Mouse (Mus musculus): Measurements from ENCODE around the gene Cys1. TPM values are rescaled to one million over a fixed set of nuclear protein-coding genes. Genes with fewer than 3 reads are reported as not detected.
"Not testable (repeated sequence)": the region's sequence is repeated elsewhere in the genome, so short reads cannot be mapped to it uniquely, and the experiment has no call there.

Cys1 gene
- total RNA-seq (2021): 10 to 100 TPM; 10.3 to 12.5 TPM
- long read RNA-seq, transcript Cys1-203 (3 exons, 1,732 nt): major isoform, 9 of 24 reads
- long read RNA-seq, transcript Cys1-207 (5 exons, 1,757 nt): minor isoform, 6 of 24 reads
- long read RNA-seq, partial matches to known transcripts: 2 of 24 reads
- long read RNA-seq, other reads (novel, unspliced or antisense): 6 of 24 reads

GRCm38 (mm10) chr12:24681286-24682023 is at the start of gene Cys1:
Gene Cys1, minus strand, starts transcription at chr12:24681813.
- DNase-seq (ENCODE audit: low spot score in 2 of 2): no peak

DNA sequence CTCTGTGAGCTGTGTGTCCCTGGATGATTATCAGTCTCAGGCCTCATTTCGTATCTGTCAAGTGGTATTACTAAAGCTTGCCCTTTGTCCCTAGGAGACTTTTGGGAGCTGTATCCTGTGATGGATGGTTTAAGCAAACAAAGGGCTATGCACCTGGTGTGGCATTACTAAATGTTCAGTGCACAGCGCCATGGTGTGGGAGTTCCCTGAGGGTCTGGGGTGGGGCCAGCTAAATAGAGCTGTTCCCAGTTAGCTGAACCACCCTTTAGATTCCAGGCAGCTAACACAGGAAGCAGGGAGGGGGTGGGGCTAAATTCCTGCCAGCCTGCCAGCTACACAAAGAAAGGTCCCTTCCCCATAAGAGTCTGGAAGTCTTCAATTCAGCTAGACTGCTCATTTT is 42.8 kb upstream of the Cys1 start:
- DNase-seq (ENCODE audit: low spot score in 2 of 2): no peak

DNA sequence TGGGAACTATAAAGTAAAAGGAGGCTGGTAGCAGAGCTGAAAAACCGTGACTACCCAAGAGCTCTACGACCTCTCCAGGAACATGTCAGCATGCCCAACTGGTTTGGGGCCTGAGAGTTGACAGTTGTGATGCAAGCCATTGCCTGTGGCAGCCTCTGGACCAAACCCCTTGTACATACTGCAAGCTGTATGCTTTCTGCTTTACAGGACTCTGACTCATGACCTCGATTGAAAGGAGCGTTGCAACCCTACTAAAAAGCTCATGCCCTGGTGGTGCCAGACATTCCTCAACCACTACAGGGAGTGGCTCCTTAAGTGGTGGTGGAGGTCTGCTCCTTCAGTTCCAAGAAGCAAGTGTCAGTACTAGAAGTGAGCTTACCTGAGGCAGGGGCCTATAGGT is 42.2 kb upstream of the Cys1 start:
- no peak for DNase-seq (ENCODE audit: low spot score in 2 of 2)

- DNase-seq (ENCODE audit: low spot score in 2 of 2): no peak
Observed at GRCm38 (mm10) chr12:24723434-24723833, 41.8 kb upstream of the Cys1 start.

DNA sequence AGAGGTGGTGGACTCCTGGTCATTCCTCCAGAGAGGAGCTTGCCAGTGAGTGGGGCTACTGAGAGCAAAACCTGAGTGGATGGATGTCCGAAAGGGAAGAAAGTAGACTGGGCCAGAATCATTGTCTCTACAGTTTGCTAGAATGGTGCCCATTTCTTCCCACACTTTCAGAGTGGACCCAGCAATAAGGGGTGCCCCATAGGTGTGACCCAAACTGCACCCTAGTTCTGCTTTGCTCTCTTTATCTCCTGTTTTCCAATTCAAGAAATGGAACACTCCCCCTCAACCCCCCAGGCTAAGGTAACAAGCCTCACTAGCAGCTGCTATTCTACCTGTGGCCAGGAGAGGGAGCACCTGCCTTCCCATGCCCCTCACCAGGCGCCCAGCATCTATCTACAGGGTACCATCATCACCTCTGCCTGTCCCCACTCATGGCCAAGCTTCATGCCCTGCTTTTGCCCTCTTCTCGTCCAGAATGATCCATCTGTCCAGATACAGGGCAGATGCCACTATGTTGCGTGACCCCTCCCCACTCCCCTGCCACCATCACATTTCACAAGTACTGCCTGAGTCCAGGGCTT is 35.2 kb upstream of the Cys1 start:
- peak; percentile 61 to 74 for DNase-seq (ENCODE audit: low spot score in 2 of 2)

GRCm38 (mm10) chr12:24715268-24715896 is 33.8 kb upstream of the Cys1 start:
- no peak for DNase-seq (ENCODE audit: low spot score in 2 of 2)

- DNase-seq (ENCODE audit: low spot score in 2 of 2): no peak
Observed at GRCm38 (mm10) chr12:24714579-24715255, 33.1 kb upstream of the Cys1 start.

- no peak for DNase-seq (ENCODE audit: low spot score in 2 of 2)
Observed at GRCm38 (mm10) chr12:24712396-24712795, 30.8 kb upstream of the Cys1 start.

DNA sequence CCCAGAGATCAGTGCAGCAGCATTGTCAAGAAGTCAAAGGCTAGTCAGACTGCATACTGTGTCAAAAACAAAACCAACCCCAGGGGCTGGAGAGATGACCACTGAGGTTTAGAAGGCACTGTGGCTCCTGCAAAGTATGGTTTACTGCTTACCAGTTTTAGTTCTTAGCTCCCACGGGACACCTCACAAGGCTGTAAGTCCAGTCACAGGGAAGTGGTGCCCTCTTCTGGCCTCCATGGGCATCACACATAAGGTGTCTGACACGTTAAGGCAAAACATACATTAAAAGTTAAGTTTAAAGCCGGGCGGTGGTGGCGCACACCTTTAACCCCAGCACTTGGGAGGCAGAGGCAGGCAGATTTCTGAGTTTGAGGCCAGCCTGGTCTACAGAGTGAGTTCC is 29.1 kb upstream of the Cys1 start:
- peak in 1 of 2 experiments; percentile 43 for DNase-seq (ENCODE audit: low spot score in 2 of 2)

DNA sequence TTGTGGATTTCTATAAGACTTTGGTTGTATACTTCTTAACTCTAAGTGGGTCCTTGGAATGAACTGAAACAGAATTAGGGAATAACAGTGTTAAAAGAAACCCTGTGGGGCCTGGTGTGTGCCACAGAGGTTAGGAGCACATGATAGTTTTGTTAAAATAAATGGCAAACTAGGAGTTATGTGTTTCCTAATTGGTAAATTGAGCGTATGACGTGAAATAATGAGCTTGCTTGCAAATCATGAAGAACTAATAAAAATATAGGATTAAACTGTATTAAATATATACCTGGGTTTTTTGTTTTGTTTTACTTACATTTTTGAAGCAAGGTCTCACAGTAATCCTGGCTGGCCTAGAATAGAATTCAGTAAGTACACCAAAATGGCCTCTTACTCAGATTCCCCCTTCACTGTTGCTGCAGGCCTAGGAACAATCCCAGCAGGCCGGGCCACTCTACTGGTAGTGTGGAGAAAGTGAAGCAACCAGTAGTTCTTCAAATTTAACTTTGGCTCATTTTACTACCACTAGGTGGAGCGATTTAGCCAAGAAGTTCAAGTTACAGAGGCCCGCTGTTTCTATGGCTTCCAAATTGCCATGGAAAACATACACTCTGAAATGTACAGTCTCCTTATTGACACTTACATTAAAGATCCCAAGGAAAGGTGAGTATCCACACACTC is 28.4 kb upstream of the Cys1 start:
- DNase-seq (ENCODE audit: low spot score in 2 of 2): peak; percentile 35 to 41

GRCm38 (mm10) chr12:24709409-24709808 is 27.8 kb upstream of the Cys1 start:
- DNase-seq (ENCODE audit: low spot score in 2 of 2): no peak

DNA sequence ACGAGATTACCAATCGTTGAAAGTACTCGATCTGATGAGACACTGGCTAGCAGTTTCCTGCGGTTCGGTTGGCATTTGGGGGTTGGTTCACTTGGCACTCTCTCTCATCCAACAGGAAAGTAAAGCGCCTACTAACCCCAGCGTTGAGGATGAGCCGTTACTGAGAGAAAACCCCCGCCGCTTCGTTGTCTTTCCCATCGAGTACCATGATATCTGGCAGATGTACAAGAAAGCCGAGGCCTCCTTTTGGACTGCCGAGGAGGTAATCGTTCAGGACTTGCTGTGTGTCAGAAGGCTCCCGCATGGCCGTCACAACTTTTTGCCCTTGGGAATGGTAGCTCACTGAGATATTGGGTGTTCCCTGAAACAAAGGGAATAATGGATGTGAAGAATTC is 27.2 kb upstream of the Cys1 start:
- no peak for DNase-seq (ENCODE audit: low spot score in 2 of 2)

DNA sequence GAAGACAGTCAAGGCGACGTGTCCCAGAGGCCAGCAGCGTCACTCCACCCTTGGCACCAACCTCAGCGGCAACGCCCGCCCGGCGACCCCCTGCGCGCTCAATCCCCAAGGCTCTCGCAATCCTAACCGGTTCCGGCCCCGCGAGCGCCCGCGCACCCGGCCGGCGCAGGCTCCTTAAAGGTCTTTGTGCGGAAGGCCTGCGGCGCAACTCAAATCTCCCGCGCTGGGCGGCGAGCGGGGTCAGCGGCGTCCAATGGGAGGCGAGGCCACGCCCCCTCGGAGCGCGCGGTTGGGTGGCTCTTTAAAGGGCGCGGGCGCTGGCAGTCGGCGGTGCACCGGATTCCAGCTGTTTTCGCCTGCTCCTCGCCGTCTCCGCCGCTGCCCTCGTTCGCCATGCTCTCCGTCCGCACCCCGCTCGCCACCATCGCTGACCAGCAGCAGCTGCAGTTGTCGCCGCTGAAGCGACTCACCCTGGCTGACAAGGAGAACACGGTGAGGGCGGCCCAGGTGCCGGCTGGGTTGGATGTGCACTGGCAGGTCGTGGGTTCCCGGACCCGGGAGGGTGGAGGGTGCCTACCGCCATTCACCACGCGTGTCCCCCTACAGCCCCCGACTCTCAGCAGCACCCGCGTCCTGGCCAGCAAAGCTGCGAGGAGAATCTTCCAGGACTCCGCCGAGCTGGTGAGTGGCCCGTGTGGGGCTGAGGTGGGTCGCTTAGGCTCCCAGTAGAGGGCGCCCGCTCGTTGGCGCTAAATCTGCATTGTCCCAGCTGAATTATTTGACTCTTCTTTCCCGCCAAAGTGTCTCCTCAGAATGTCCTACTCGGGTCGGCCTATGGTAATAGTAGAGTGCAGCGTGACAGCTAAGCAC is 26.6 kb upstream of the Cys1 start, which contains the start of gene Rrm2:
Rrm2 (plus strand) TSS at position 288 of the 870 bp plus-strand sequence.
- DNase-seq (ENCODE audit: low spot score in 2 of 2): peak; percentile 91 to 96

DNA sequence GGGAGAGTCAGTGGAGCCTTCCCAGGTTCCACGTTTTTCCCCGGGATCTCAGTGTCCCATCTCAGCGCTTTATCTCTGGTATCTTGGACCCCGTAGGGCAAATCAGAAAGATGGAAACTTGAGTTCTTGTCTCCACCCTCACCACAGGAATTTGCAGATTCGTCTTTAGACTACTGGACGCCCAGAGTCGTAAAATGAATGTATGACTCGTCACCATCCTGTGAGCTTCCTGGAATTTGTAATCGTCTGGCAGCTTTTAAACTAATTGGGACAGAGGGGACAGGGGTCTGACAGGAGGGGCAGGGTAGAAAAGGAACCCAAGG is 25.8 kb upstream of the Cys1 start:
- no peak for DNase-seq (ENCODE audit: low spot score in 2 of 2)

DNA sequence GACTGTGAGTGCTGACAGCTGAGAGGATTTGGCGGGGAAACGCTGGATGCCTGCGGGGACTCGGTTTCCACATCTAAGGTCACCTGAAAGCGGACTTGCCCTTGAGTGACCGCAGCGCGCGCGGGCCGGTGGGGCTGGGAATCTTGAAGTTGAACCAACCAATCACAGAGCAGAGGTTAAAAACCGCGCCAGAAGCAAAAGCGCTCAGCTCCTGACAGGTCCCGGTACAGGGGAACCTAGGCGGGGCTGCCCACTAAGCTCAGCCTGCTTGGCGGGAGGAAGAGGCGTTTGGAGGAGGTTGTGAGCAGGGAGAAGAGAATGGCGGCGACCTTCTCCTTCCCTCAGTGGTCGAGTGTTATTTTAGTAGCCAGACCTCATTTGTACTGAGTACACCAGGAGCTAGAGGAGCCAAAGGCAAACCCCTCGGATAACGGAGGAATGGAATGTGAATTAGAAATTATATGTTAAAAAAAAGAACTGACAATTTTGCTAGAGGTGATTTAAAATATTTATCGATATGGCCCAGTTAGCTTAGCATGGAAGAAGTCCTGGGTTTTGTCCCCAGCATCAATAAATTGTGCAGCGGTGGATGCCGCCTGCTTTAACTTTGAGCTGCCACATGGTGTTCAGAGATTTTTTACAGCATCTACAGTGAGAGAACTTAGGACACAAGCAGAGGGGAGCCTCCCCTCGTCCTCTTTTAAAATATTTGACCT is 25.3 kb upstream of the Cys1 start:
- DNase-seq (ENCODE audit: low spot score in 2 of 2): no peak

GRCm38 (mm10) chr12:24705502-24706263 is 24.1 kb upstream of the Cys1 start:
- DNase-seq (ENCODE audit: low spot score in 2 of 2): no peak

GRCm38 (mm10) chr12:24703013-24703412 is 21.4 kb upstream of the Cys1 start:
- no peak for DNase-seq (ENCODE audit: low spot score in 2 of 2)

DNA sequence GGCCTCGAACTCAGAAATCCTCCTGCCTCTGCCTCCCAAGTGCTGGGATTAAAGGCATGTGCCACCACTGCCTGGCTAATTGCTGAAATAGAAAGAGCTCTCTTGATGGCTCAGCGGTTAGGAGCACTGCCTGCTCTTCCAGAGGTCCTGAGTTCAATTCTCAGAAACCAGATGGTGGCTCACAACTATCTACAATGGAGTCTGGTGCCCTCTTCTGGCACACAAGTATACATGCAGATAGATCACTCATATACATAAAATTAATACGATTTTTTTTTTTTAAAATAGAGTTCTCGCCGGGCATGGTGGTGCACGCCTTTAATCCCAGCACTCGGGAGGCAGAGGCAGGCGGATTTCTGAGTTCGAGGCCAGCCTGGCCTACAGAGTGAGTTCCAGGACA is 20.0 kb upstream of the Cys1 start:
- not testable (repeated sequence) for DNase-seq (ENCODE audit: low spot score in 2 of 2)

GRCm38 (mm10) chr12:24699578-24699977 is 18.0 kb upstream of the Cys1 start:
- no peak for DNase-seq (ENCODE audit: low spot score in 2 of 2)
